In the genomic region with DNA sequence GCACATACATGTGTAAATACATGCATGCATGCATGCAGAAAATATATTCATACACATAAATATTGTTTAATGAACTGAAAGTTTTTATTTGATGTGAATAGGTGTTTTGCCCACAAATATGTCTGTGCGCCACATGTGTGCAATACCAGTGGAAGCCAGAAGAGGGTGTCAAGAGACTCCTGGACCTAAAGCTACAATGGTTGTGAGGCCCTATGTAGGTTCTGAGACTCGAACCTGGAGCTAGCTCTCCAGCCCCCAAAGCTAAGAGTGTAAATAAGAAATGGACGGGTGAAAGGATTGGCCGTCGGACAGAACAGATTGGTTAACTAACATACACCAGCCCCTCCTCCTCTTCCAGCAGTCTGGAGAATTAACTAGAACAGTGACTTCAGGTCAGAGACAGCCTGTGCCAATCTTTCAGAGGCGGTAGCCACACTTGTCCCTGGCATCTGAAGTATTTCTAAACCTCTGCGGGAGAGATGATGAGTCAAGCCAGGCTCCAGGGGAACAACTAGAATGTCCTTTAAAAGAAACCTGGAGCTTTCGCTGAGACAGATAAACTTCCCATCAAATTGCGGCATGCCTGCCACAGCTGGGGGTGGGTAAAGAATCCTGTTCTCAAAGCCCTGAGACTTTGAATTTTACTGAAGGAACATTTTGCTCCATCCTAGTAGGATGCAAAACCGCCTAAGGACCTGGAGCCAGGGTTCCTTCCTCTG, we compare ENCODE assay signal across 14 mouse cellular contexts. TPM values are rescaled to one million over a fixed set of nuclear protein-coding genes. Genes with fewer than 3 reads are reported as not detected.
DNase-seq lines count a peak whose midpoint lies in the region; ATAC-seq and TF ChIP-seq lines count a peak whose summit lies in the region.
"Had no signal": no experiment of that assay in that cellular context is flagged by ENCODE, and none has a peak within 500 bp of the region (broad histone marks: within the 10 kb centered on the region; RNA-seq: fewer than 3 reads in every experiment).

No protein-coding gene starts in this region.

- no peaks in the 10 kb centered on the region for H3K9me3 ChIP-seq in hindbrain, embryonic 11.5 days (ENCODE audit: control insufficient read depth, low read length)
- H3K9me3 ChIP-seq in hindbrain, embryonic 10.5 days: 0 out of 2 replicates have a peak, but pooled peaks cover 4% of the 10 kb centered on the region
- no peaks in the 10 kb centered on the region for H3K9me3 ChIP-seq in midbrain, postnatal 0 days (ENCODE audit: low read length)
- H3K9me3 ChIP-seq in midbrain, embryonic 13.5 days: no peaks in the 10 kb centered on the region
- H3K9me3 ChIP-seq in G1E (replicated peaks): no peaks in the 10 kb centered on the region
- H3K9me3 ChIP-seq: hindbrain, embryonic 12.5 days had no signal

- ATAC-seq in hindbrain, embryonic 11.5 days (ENCODE audit: low FRiP score): no peak
- no peak for ATAC-seq in midbrain, postnatal 0 days (ENCODE audit: low FRiP score)
- no peak for ATAC-seq in midbrain, embryonic 13.5 days
- ATAC-seq in G1E (ENCODE audit: extremely low read depth, insufficient number of reproducible peaks, low FRiP score, poor library complexity, severe bottlenecking): no peak

- no peaks in the 10 kb centered on the region for H3K36me3 ChIP-seq in hindbrain, embryonic 11.5 days (ENCODE audit: control insufficient read depth, insufficient read depth, low read length)
- H3K36me3 ChIP-seq in hindbrain, embryonic 10.5 days: no peaks in the 10 kb centered on the region
- no peaks in the 10 kb centered on the region for H3K36me3 ChIP-seq in midbrain, postnatal 0 days (ENCODE audit: insufficient read depth, low read length)
- H3K36me3 ChIP-seq in midbrain, embryonic 13.5 days: no peaks in the 10 kb centered on the region
- no peaks in the 10 kb centered on the region for H3K36me3 ChIP-seq in G1E (replicated peaks)
- H3K36me3 ChIP-seq: forebrain, embryonic 10.5 days; hindbrain, embryonic 12.5 days had no signal

- no peak overlapping the region for H3K27ac ChIP-seq in hindbrain, embryonic 11.5 days (ENCODE audit: low read depth, low read length)
- H3K27ac ChIP-seq in hindbrain, embryonic 10.5 days: no peak overlapping the region
- H3K27ac ChIP-seq in midbrain, postnatal 0 days (ENCODE audit: low read depth, low read length): no peak overlapping the region
- H3K27ac ChIP-seq in midbrain, embryonic 13.5 days: no peak overlapping the region
- H3K27ac ChIP-seq: forebrain, embryonic 10.5 days; hindbrain, embryonic 12.5 days had no signal

- H3K9ac ChIP-seq in hindbrain, embryonic 11.5 days (ENCODE audit: low read depth, low read length): no peak overlapping the region
- H3K9ac ChIP-seq in midbrain, postnatal 0 days (replicated peaks; ENCODE audit: low read length, poor library complexity, severe bottlenecking): no peak overlapping the region
- no peak overlapping the region for H3K9ac ChIP-seq in midbrain, embryonic 13.5 days (replicated peaks)
- H3K9ac ChIP-seq: hindbrain, embryonic 12.5 days had no signal

- no peaks in the 10 kb centered on the region for H3K27me3 ChIP-seq in hindbrain, embryonic 11.5 days (ENCODE audit: control insufficient read depth, insufficient read depth, low read length)
- H3K27me3 ChIP-seq in hindbrain, embryonic 10.5 days (ENCODE audit: insufficient read depth, poor library complexity, severe bottlenecking): no peaks in the 10 kb centered on the region
- H3K27me3 ChIP-seq in midbrain, postnatal 0 days (ENCODE audit: insufficient read depth, low read length): no peaks in the 10 kb centered on the region
- no peaks in the 10 kb centered on the region for H3K27me3 ChIP-seq in midbrain, embryonic 13.5 days
- H3K27me3 ChIP-seq in G1E (ENCODE audit: insufficient read depth, low read length): peaks cover 11% of the 10 kb centered on the region
- H3K27me3 ChIP-seq: hindbrain, embryonic 12.5 days had no signal

- peak; percentile 16 for DNase-seq in hindbrain, embryonic 11.5 days (ENCODE audit: low spot score)
- DNase-seq in hindbrain, embryonic 10.5 days (ENCODE audit: low spot score): no peak
- no peak for DNase-seq in midbrain, postnatal 0 days (ENCODE audit: low spot score)
- no peak for DNase-seq in G1E (ENCODE audit: low spot score)
- peak; percentile 35 for DNase-seq in forelimb bud, embryonic 11.5 days (ENCODE audit: low read depth, low spot score)
- DNase-seq in layer of hippocampus, postnatal 25 days (ENCODE audit: extremely low spot score in 1 of 2, low spot score in 1 of 2): no peak
- no peak for DNase-seq in right cerebral cortex, postnatal 25 days
- DNase-seq: heart, adult 18-20 months; kidney, postnatal 36 days had no signal

- TF ChIP-seq CTCF in midbrain, postnatal 0 days (IDR thresholded peaks at IDR 0.05): peak; percentile 39
- TF ChIP-seq CTCF in G1E (IDR thresholded peaks at IDR 0.05; ENCODE audit: low read depth, low read length): 0 out of 2 replicates have a peak, but pooled peaks have one; percentile 12

- 82% methylated on average over 10 of the region's 10 CpGs for WGBS in hindbrain, embryonic 11.5 days
- WGBS in hindbrain, embryonic 10.5 days: 84% methylated on average over 10 of the region's 10 CpGs
- 85% methylated on average over 10 of the region's 10 CpGs for WGBS in midbrain, postnatal 0 days
- WGBS in midbrain, embryonic 13.5 days: 85% methylated on average over 10 of the region's 10 CpGs

- no peak overlapping the region for H3K4me3 ChIP-seq in hindbrain, embryonic 11.5 days (ENCODE audit: low read depth, low read length)
- no peak overlapping the region for H3K4me3 ChIP-seq in hindbrain, embryonic 10.5 days
- H3K4me3 ChIP-seq in midbrain, postnatal 0 days (ENCODE audit: low read depth, low read length): no peak overlapping the region
- H3K4me3 ChIP-seq in midbrain, embryonic 13.5 days (replicated peaks): no peak overlapping the region
- no peak overlapping the region for H3K4me3 ChIP-seq in G1E (ENCODE audit: low read depth, low read length)
- H3K4me3 ChIP-seq: forebrain, embryonic 10.5 days; hindbrain, embryonic 12.5 days had no signal

- no peak overlapping the region for H3K4me2 ChIP-seq in hindbrain, embryonic 11.5 days (replicated peaks; ENCODE audit: low read depth, low read length)
- no peak overlapping the region for H3K4me2 ChIP-seq in midbrain, postnatal 0 days (ENCODE audit: low read depth, low read length, poor library complexity, severe bottlenecking)
- H3K4me2 ChIP-seq in midbrain, embryonic 13.5 days (replicated peaks): no peak overlapping the region
- H3K4me2 ChIP-seq: hindbrain, embryonic 12.5 days had no signal

- H3K4me1 ChIP-seq in hindbrain, embryonic 11.5 days (replicated peaks; ENCODE audit: control insufficient read depth, insufficient read depth, low read length): no peaks in the 10 kb centered on the region
- H3K4me1 ChIP-seq in hindbrain, embryonic 10.5 days (replicated peaks): peaks cover 15% of the 10 kb centered on the region; the same call in 1 of the 2 replicates
- H3K4me1 ChIP-seq in midbrain, postnatal 0 days (ENCODE audit: insufficient read depth, low read length): no peaks in the 10 kb centered on the region
- H3K4me1 ChIP-seq in midbrain, embryonic 13.5 days (replicated peaks): peaks cover 16% of the 10 kb centered on the region
- H3K4me1 ChIP-seq in G1E (ENCODE audit: insufficient read depth, low read depth, low read length): peaks cover 2% of the 10 kb centered on the region; the same call in 1 of the 2 replicates

RNA-seq across cellular contexts. Expression of gene Gm19935, which starts 3.4 kb away (rescaled TPM):
- polyA plus RNA-seq in hindbrain, embryonic 11.5 days (2014; fragmentation: Nextera tagmentation; extraction: Ambion mirVana): 0.25 and 0.59 TPM in 2 replicates
- polyA plus RNA-seq in hindbrain, embryonic 10.5 days (2016; fragmentation: Nextera tagmentation; extraction: Ambion mirVana): 0.16 and 0.73 TPM in 2 replicates
- 1.4 and 1.8 TPM in 2 replicates for total RNA-seq in midbrain, postnatal 0 days (2014; rRNA removed)
- 1.8 and 2.5 TPM in 2 replicates for polyA plus RNA-seq in midbrain, postnatal 0 days (2015; fragmentation: Nextera tagmentation; extraction: Ambion mirVana)
- polyA plus RNA-seq in midbrain, embryonic 13.5 days (2015; fragmentation: Nextera tagmentation; extraction: Ambion mirVana): not detected in 2 replicates
- total RNA-seq in G1E (2014; fragmentation: Nextera tagmentation) (not detected in 2 replicates), G1E (2017) (not detected in 2 replicates)
- polyA plus RNA-seq in G1E (2012): not detected in 2 replicates
- 1 to 10 TPM; 1.9 to 2.0 TPM for total RNA-seq in layer of hippocampus, postnatal 25 days (2021)
- total RNA-seq: common myeloid progenitor, adult 5-6 weeks had no signal
- polyA plus RNA-seq: forebrain, embryonic 10.5 days; stomach, embryonic 14.5 days had no signal

RNA-seq across cellular contexts. Expression of gene Chd9, which starts 14.4 kb away (rescaled TPM):
- 51.2 and 72.5 TPM in 2 replicates for polyA plus RNA-seq in hindbrain, embryonic 11.5 days (2014; fragmentation: Nextera tagmentation; extraction: Ambion mirVana)
- 38.0 and 40.2 TPM in 2 replicates for polyA plus RNA-seq in hindbrain, embryonic 10.5 days (2016; fragmentation: Nextera tagmentation; extraction: Ambion mirVana)
- total RNA-seq in midbrain, postnatal 0 days (2014; rRNA removed): 82.7 and 97.4 TPM in 2 replicates
- polyA plus RNA-seq in midbrain, postnatal 0 days (2015; fragmentation: Nextera tagmentation; extraction: Ambion mirVana): 74.0 and 78.5 TPM in 2 replicates
- polyA plus RNA-seq in midbrain, embryonic 13.5 days (2015; fragmentation: Nextera tagmentation; extraction: Ambion mirVana): 61.1 and 69.6 TPM in 2 replicates
- total RNA-seq in G1E (2014; fragmentation: Nextera tagmentation) (85.3 and 107 TPM in 2 replicates), G1E (2017) (26.7 and 26.9 TPM in 2 replicates)
- 1.6 and 2.0 TPM in 2 replicates for polyA plus RNA-seq in G1E (2012)
- total RNA-seq in layer of hippocampus, postnatal 25 days (2021): 100 to 1,000 TPM; 236 to 287 TPM

Comparison
In these comparisons a context has a peak if more than half of its experiments do, and no peak if none do; other contexts are left out.
1. DNase-seq: peak in hindbrain, embryonic 11.5 days (single experiment) and forelimb bud, embryonic 11.5 days (single experiment); none in hindbrain, embryonic 10.5 days (single experiment), midbrain, postnatal 0 days (single experiment), G1E (single experiment), layer of hippocampus, postnatal 25 days (0 of 2) and right cerebral cortex, postnatal 25 days (single experiment).
2. RNA of gene Chd9, which starts 14.4 kb away (polyA plus RNA-seq): 74.0 to 78.5 TPM in midbrain, postnatal 0 days, 51.2 to 72.5 TPM in hindbrain, embryonic 11.5 days, 61.1 to 69.6 TPM in midbrain, embryonic 13.5 days and 38.0 to 40.2 TPM in hindbrain, embryonic 10.5 days; 1.6 to 2.0 TPM in G1E; every median in the first group is over 10 times any median in the second.